Mouse (Mus musculus) skeletal muscle tissue, postnatal 0 days (tissue): ENCODE measurements around the gene Cadm2. TPM values are rescaled to one million over a fixed set of nuclear protein-coding genes. Genes with fewer than 3 reads are reported as not detected.

ENCODE experiments used
- polyA plus RNA-seq: library from polyadenylated mRNA; unstranded; fragments of >200 nt; fragmentation: Nextera tagmentation; extraction: Ambion mirVana; gene quantifications from 2 replicates; pipeline ENCODE4 v1.2.1, GENCODE M21; 2015

Cadm2 gene
- 0.24 and 0.88 TPM in 2 replicates for polyA plus RNA-seq

GRCm38 (mm10) chr16:67620826-67621505, at the start of gene Cadm2:
TSS of gene Cadm2 (minus strand) at chr16:67620908.

